Comparison of ENCODE assay signal across 22 mouse cellular contexts in the genomic region with DNA sequence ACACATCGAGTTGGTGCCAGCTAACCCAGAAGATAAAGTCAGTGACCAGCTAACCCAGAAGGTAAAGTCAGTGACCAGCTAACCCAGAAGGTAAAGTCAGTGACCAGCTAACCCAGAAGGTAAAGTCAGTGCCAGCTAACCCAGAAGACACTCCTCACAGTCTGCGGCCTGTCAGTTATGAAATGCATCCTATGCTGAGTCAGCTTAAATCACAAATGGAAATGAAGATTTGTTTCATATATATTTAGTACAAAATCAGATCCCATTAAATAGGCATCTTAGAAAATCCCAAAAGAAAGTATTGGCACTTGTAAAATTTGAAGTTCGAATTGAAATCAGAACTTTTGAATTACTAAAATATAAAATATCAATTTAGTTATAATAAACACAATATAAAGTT. TPM values are rescaled to one million over a fixed set of nuclear protein-coding genes. Genes with fewer than 3 reads are reported as not detected.
DNase-seq lines count a peak whose midpoint lies in the region; ATAC-seq and TF ChIP-seq lines count a peak whose summit lies in the region.
"Had no signal": no experiment of that assay in that cellular context is flagged by ENCODE, and none has a peak within 500 bp of the region (broad histone marks: within the 10 kb centered on the region; RNA-seq: fewer than 3 reads in every experiment).

No protein-coding gene starts in this region.

- intact Hi-C loops in heart, postnatal 10 days (cut with DNase I): no loop called here

- TF ChIP-seq RAD21 in CH12.LX (IDR thresholded peaks at IDR 0.05; ENCODE audit: low read depth, low read length) (no peak), MEL (IDR thresholded peaks at IDR 0.05; ENCODE audit: low read depth, low read length) (no peak)

- no peak for TF ChIP-seq CTCF in CH12.LX (conservative IDR thresholded peaks at IDR 0.05 in 1 of 2, IDR thresholded peaks at IDR 0.05 in 1 of 2; ENCODE audit: low read depth in 2 of 2, low read length in 2 of 2)
- no peak for TF ChIP-seq CTCF in MEL (IDR thresholded peaks at IDR 0.05 in 2 of 3, conservative IDR thresholded peaks at IDR 0.05 in 1 of 3; ENCODE audit: control insufficient read depth in 1 of 3, insufficient read depth in 1 of 3, low read depth in 2 of 3, low read length in 3 of 3, poor library complexity in 1 of 3, severe bottlenecking in 1 of 3)

- DNase-seq in heart, postnatal 10 days: no peak
- DNase-seq in heart, adult 9 months (ENCODE audit: low spot score in 2 of 2): no peak
- DNase-seq in CH12.LX (ENCODE audit: extremely low read depth) (no peak), MEL (ENCODE audit: low read depth, low spot score) (no peak)
- DNase-seq: adrenal gland, adult 2 months; adrenal gland, postnatal 10 days; adrenal gland, postnatal 25 days; cerebellum, adult 11 months; cerebellum, adult 18-20 months; cerebellum, adult 8-10 months; cerebellum, adult 9-11 months; cerebellum, postnatal 36 days had no signal

- H3K79me2 ChIP-seq in CH12.LX (replicated peaks; ENCODE audit: control insufficient read depth, extremely low read depth, insufficient read depth, poor library complexity, severe bottlenecking): no peaks in the 10 kb centered on the region
- no peaks in the 10 kb centered on the region for H3K79me2 ChIP-seq in MEL (ENCODE audit: control insufficient read depth, insufficient read depth, low read length, poor library complexity)

- no peak overlapping the region for H3K4me2 ChIP-seq in heart, embryonic 13.5 days
- H3K4me2 ChIP-seq in heart, embryonic 16.5 days (ENCODE audit: low read depth, low read length): no peak overlapping the region
- H3K4me2 ChIP-seq in CH12.LX (ENCODE audit: insufficient read depth, low read depth, poor library complexity, severe bottlenecking): no peak overlapping the region
- no peak overlapping the region for H3K4me2 ChIP-seq in forebrain, embryonic 16.5 days (ENCODE audit: low read length)
- H3K4me2 ChIP-seq: embryonic facial prominence, embryonic 13.5 days; embryonic facial prominence, embryonic 15.5 days; forebrain, embryonic 12.5 days had no signal

- no peak overlapping the region for H3K9ac ChIP-seq in heart, embryonic 13.5 days
- no peak overlapping the region for H3K9ac ChIP-seq in heart, embryonic 16.5 days (ENCODE audit: low read length)
- no peak overlapping the region for H3K9ac ChIP-seq in CH12.LX (ENCODE audit: insufficient read depth, low read depth)
- no peak overlapping the region for H3K9ac ChIP-seq in MEL (ENCODE audit: control insufficient read depth, low read depth, low read length, poor library complexity, severe bottlenecking)
- no peak overlapping the region for H3K9ac ChIP-seq in forebrain, embryonic 16.5 days (replicated peaks; ENCODE audit: low read depth, low read length)
- H3K9ac ChIP-seq: embryonic facial prominence, embryonic 13.5 days; embryonic facial prominence, embryonic 15.5 days; forebrain, embryonic 12.5 days; forebrain, postnatal 0 days had no signal

- H3K27ac ChIP-seq in heart, embryonic 13.5 days (replicated peaks): peak overlapping the region; percentile 62; the same call in 1 of the 2 replicates
- peak overlapping the region; percentile 48; the same call in 1 of the 2 replicates for H3K27ac ChIP-seq in heart, embryonic 16.5 days (ENCODE audit: low read length)
- H3K27ac ChIP-seq in CH12.LX (ENCODE audit: insufficient read depth, low read depth) (no peak overlapping the region), MEL (ENCODE audit: control insufficient read depth, low read depth, low read length) (no peak overlapping the region)
- no peak overlapping the region for H3K27ac ChIP-seq in forebrain, embryonic 16.5 days (ENCODE audit: low read length)
- H3K27ac ChIP-seq: embryonic facial prominence, embryonic 13.5 days; embryonic facial prominence, embryonic 15.5 days; forebrain, embryonic 10.5 days; forebrain, embryonic 12.5 days had no signal

- 86% methylated on average over 3 of the region's 3 CpGs for WGBS in heart, embryonic 13.5 days
- 83% methylated on average over 3 of the region's 3 CpGs for WGBS in heart, embryonic 16.5 days
- WGBS in forebrain, embryonic 16.5 days: 94% methylated on average over 3 of the region's 3 CpGs

- dilution Hi-C loops in CH12.LX (cut with MboI; ENCODE audit: extremely low pct_ligation_motif_present, extremely low pct_unique_long_range_greater_than_20kb, low sequenced_read_pairs): no loop called here

- no peak for TF ChIP-seq EP300 in CH12.LX (IDR thresholded peaks at IDR 0.05; ENCODE audit: low read length)
- no peak for TF ChIP-seq EP300 in MEL (IDR thresholded peaks at IDR 0.05; ENCODE audit: low read depth in 1 of 2, low read length in 2 of 2)

- H3K9me3 ChIP-seq in heart, embryonic 13.5 days: no peaks in the 10 kb centered on the region
- H3K9me3 ChIP-seq in heart, embryonic 16.5 days (replicated peaks; ENCODE audit: control insufficient read depth, low read length): no peaks in the 10 kb centered on the region
- H3K9me3 ChIP-seq in CH12.LX (replicated peaks; ENCODE audit: low read length) (no peaks in the 10 kb centered on the region), MEL (replicated peaks; ENCODE audit: insufficient read depth, low read length) (no peaks in the 10 kb centered on the region)
- H3K9me3 ChIP-seq in forebrain, embryonic 16.5 days (ENCODE audit: control insufficient read depth, low read length): no peaks in the 10 kb centered on the region
- H3K9me3 ChIP-seq: embryonic facial prominence, embryonic 13.5 days; embryonic facial prominence, embryonic 15.5 days; forebrain, embryonic 10.5 days; forebrain, embryonic 12.5 days; G1E had no signal

- no peaks in the 10 kb centered on the region for H3K4me1 ChIP-seq in heart, embryonic 13.5 days
- H3K4me1 ChIP-seq in heart, embryonic 16.5 days (ENCODE audit: control insufficient read depth, insufficient read depth, low read length): peaks cover 2% of the 10 kb centered on the region; the same call in 1 of the 2 replicates
- H3K4me1 ChIP-seq in CH12.LX (ENCODE audit: control insufficient read depth in 1 of 2, insufficient read depth in 2 of 2) (no peaks in the 10 kb centered on the region), MEL (ENCODE audit: control insufficient read depth in 1 of 2, insufficient read depth in 2 of 2, low read length in 2 of 2) (no peaks in the 10 kb centered on the region)
- no peaks in the 10 kb centered on the region for H3K4me1 ChIP-seq in forebrain, embryonic 16.5 days (replicated peaks; ENCODE audit: control insufficient read depth, insufficient read depth, low read length)
- H3K4me1 ChIP-seq: embryonic facial prominence, embryonic 13.5 days; embryonic facial prominence, embryonic 15.5 days; forebrain, embryonic 10.5 days; forebrain, embryonic 12.5 days had no signal

- H3K4me3 ChIP-seq in heart, embryonic 13.5 days: no peak overlapping the region
- no peak overlapping the region for H3K4me3 ChIP-seq in heart, embryonic 16.5 days (ENCODE audit: low read length)
- no peak overlapping the region for H3K4me3 ChIP-seq in CH12.LX (replicated peaks in 1 of 3; ENCODE audit: low read depth in 2 of 3, low read length in 2 of 3, poor library complexity in 1 of 3)
- H3K4me3 ChIP-seq in MEL (ENCODE audit: control insufficient read depth in 1 of 2, insufficient read depth in 1 of 2, low read depth in 2 of 2, low read length in 2 of 2): no peak overlapping the region
- no peak overlapping the region for H3K4me3 ChIP-seq in forebrain, embryonic 16.5 days (replicated peaks; ENCODE audit: low read length)
- H3K4me3 ChIP-seq: embryonic facial prominence, embryonic 13.5 days; embryonic facial prominence, embryonic 15.5 days; erythroblast, embryonic 14.5 days; forebrain, embryonic 10.5 days; forebrain, embryonic 12.5 days had no signal

- ATAC-seq in heart, embryonic 13.5 days (ENCODE audit: extremely low read depth, insufficient number of reproducible peaks, low FRiP score, low TSS enrichment): no peak
- 0 out of 2 replicates have a peak, but pooled peaks have one; percentile 28 for ATAC-seq in heart, embryonic 16.5 days (replicated peaks; ENCODE audit: extremely low read depth, insufficient read depth, low FRiP score)
- no peak for ATAC-seq in forebrain, embryonic 16.5 days
- ATAC-seq: forebrain, postnatal 0 days had no signal

- TF ChIP-seq POLR2A in CH12.LX (IDR thresholded peaks at IDR 0.05; ENCODE audit: low read depth, low read length) (no peak), MEL (IDR thresholded peaks at IDR 0.05; ENCODE audit: control insufficient read depth in 1 of 2, insufficient read depth in 1 of 2, low read depth in 1 of 2, low read length in 2 of 2, poor library complexity in 1 of 2) (no peak)

- H3K36me3 ChIP-seq in heart, embryonic 13.5 days: peaks cover 69% of the 10 kb centered on the region
- H3K36me3 ChIP-seq in heart, embryonic 16.5 days (ENCODE audit: control insufficient read depth, insufficient read depth): peaks cover 29% of the 10 kb centered on the region
- H3K36me3 ChIP-seq in CH12.LX (replicated peaks in 1 of 2; ENCODE audit: control insufficient read depth in 1 of 2, insufficient read depth in 1 of 2, low read length in 1 of 2): peaks cover 25 to 62% of the 10 kb centered on the region in 2 experiments
- H3K36me3 ChIP-seq in MEL (ENCODE audit: control insufficient read depth in 1 of 2, insufficient read depth in 2 of 2, low read length in 2 of 2): no peaks in the 10 kb centered on the region; a peak in 2 of 4 replicates
- H3K36me3 ChIP-seq in forebrain, embryonic 16.5 days (ENCODE audit: control insufficient read depth, insufficient read depth): peaks cover 25% of the 10 kb centered on the region

- in situ Hi-C loops in CH12.LX (cut with MboI; ENCODE audit: low pct_ligation_motif_present, low pct_unique_long_range_greater_than_20kb, low sequenced_read_pairs): no loop called here

- no peaks in the 10 kb centered on the region for H3K27me3 ChIP-seq in heart, embryonic 13.5 days (replicated peaks)
- no peaks in the 10 kb centered on the region for H3K27me3 ChIP-seq in heart, embryonic 16.5 days (ENCODE audit: control insufficient read depth, insufficient read depth, low read length)
- no peaks in the 10 kb centered on the region for H3K27me3 ChIP-seq in CH12.LX (replicated peaks)
- H3K27me3 ChIP-seq in MEL (ENCODE audit: control insufficient read depth in 1 of 2, insufficient read depth in 2 of 2, low read length in 2 of 2): no peaks in the 10 kb centered on the region
- no peaks in the 10 kb centered on the region for H3K27me3 ChIP-seq in forebrain, embryonic 16.5 days (replicated peaks; ENCODE audit: control insufficient read depth, insufficient read depth, low read length)
- H3K27me3 ChIP-seq: embryonic facial prominence, embryonic 13.5 days; embryonic facial prominence, embryonic 15.5 days; forebrain, embryonic 12.5 days had no signal

RNA-seq across cellular contexts. Expression of a gene that starts 25.6 kb away (rescaled TPM):
- 16.0 and 18.8 TPM in 2 replicates for polyA plus RNA-seq in heart, embryonic 13.5 days (2015; fragmentation: Nextera tagmentation; extraction: Ambion mirVana)
- total RNA-seq in heart, postnatal 10 days (2021): 10 to 100 TPM; 31.7 to 35.5 TPM
- polyA plus RNA-seq in heart, embryonic 16.5 days (2015; fragmentation: Nextera tagmentation; extraction: Ambion mirVana): 24.7 and 28.7 TPM in 2 replicates
- total RNA-seq in CH12.LX (2012; rRNA removed): 15.3 and 17.9 TPM in 2 replicates
- 9.0 and 13.0 TPM in 2 replicates for total RNA-seq in CH12.LX (2014; rRNA removed)
- polyA plus RNA-seq in CH12.LX (2012; ENCODE audit: insufficient read length, low read depth): 16.3 and 21.5 TPM in 2 replicates
- total RNA-seq in MEL (2012; rRNA removed): 9.8 and 10.4 TPM in 2 replicates
- polyA plus RNA-seq in MEL (2012; ENCODE audit: insufficient read depth in 1 of 2, insufficient read length in 2 of 2, low read depth in 1 of 2, low replicate concordance in 2 of 2, missing spikeins in 1 of 2): 10 to 100 TPM in 1 of 2 experiments, not detected in 1; 19.9 TPM
- 24.8 and 27.5 TPM in 2 replicates for polyA plus RNA-seq in forebrain, embryonic 16.5 days (2015; fragmentation: Nextera tagmentation; extraction: Ambion mirVana)

RNA-seq across cellular contexts. Expression of a gene that starts 25.8 kb away (rescaled TPM):
- 33.1 and 35.7 TPM in 2 replicates for polyA plus RNA-seq in heart, embryonic 13.5 days (2015; fragmentation: Nextera tagmentation; extraction: Ambion mirVana)
- total RNA-seq in heart, postnatal 10 days (2021): 10 to 100 TPM; 25.9 to 30.0 TPM
- polyA plus RNA-seq in heart, embryonic 16.5 days (2015; fragmentation: Nextera tagmentation; extraction: Ambion mirVana): 38.5 and 43.7 TPM in 2 replicates
- 13.4 and 21.6 TPM in 2 replicates for total RNA-seq in CH12.LX (2012; rRNA removed)
- 22.3 and 25.1 TPM in 2 replicates for total RNA-seq in CH12.LX (2014; rRNA removed)
- polyA plus RNA-seq in CH12.LX (2012; ENCODE audit: insufficient read length, low read depth): 25.5 and 38.7 TPM in 2 replicates
- total RNA-seq in MEL (2012; rRNA removed): 9.5 and 10.3 TPM in 2 replicates
- 10 to 100 TPM in 1 of 2 experiments, not detected in 1; 12.4 TPM for polyA plus RNA-seq in MEL (2012; ENCODE audit: insufficient read depth in 1 of 2, insufficient read length in 2 of 2, low read depth in 1 of 2, low replicate concordance in 2 of 2, missing spikeins in 1 of 2)
- polyA plus RNA-seq in forebrain, embryonic 16.5 days (2015; fragmentation: Nextera tagmentation; extraction: Ambion mirVana): 49.5 and 53.5 TPM in 2 replicates

Comparison
In these comparisons a context has a peak if more than half of its experiments do, and no peak if none do; other contexts are left out.
1. H3K27ac ChIP-seq: peak in heart, embryonic 13.5 days (single experiment) and heart, embryonic 16.5 days (single experiment); none in CH12.LX (single experiment), MEL (single experiment) and forebrain, embryonic 16.5 days (single experiment).